Mouse (Mus musculus) limb, embryonic 15.5 days (tissue): ENCODE measurements around the gene Stk33. TPM values are rescaled to one million over a fixed set of nuclear protein-coding genes. Genes with fewer than 3 reads are reported as not detected.

Experiments used
- ATAC-seq: fragments of 200-750 bp; cut with Nextera tagmentation; 2 replicates; pipeline ENCODE4 v1.8.0; 2017; ENCODE audit warnings: low read depth, moderate TSS enrichment; ENCODE audit not compliant: insufficient number of reproducible peaks, low FRiP score, low TSS enrichment
- H3K27ac ChIP-seq: fragments of 300-500 bp; sonication (generic); 2 replicates; pipeline ENCODE4 v1.5.1; 2015; ENCODE audit warnings: moderate library complexity, mild to moderate bottlenecking, inconsistent platforms
- H3K27me3 ChIP-seq: fragments of 300-500 bp; sonication (generic); 2 replicates; pipeline ENCODE4 v1.6.1; 2015; ENCODE audit warnings: inconsistent platforms
- H3K36me3 ChIP-seq: fragments of 300-500 bp; sonication (generic); 2 replicates; pipeline ENCODE4 v1.6.1; 2015; ENCODE audit warnings: inconsistent platforms
- H3K4me1 ChIP-seq: fragments of 300-500 bp; sonication (generic); 2 replicates; pipeline ENCODE4 v1.6.1; 2015; ENCODE audit warnings: inconsistent platforms
- H3K4me2 ChIP-seq: fragments of 300-500 bp; sonication (generic); 2 replicates; pipeline ENCODE4 v1.6.1; 2015; ENCODE audit warnings: mild to moderate bottlenecking, inconsistent platforms
- H3K4me3 ChIP-seq: fragments of 300-500 bp; sonication (generic); 2 replicates; pipeline ENCODE4 v1.5.1; 2015; ENCODE audit warnings: mild to moderate bottlenecking, inconsistent platforms
- H3K9ac ChIP-seq: fragments of 300-500 bp; sonication (generic); 2 replicates; pipeline ENCODE4 v1.6.1; 2015; ENCODE audit warnings: inconsistent platforms
- H3K9me3 ChIP-seq: fragments of 300-500 bp; sonication (generic); 2 replicates; pipeline ENCODE4 v1.6.1; 2016; ENCODE audit warnings: inconsistent platforms
- WGBS: fragments of 180-500 bp; shearing (Covaris S2); methylation state at CpG from one replicate; pipeline ENCODE4 v1.1.7; 2015; 5-methylcytosine and 5-hydroxymethylcytosine counted together
- polyA plus RNA-seq: library from polyadenylated mRNA; unstranded; fragments of >200 nt; fragmentation: Nextera tagmentation; extraction: Ambion mirVana; gene quantifications from 2 replicates; pipeline ENCODE4 v1.2.1, GENCODE M21; 2015

The Stk33 gene
- polyA plus RNA-seq, 1 experiment from 2014 or later = 1.2 TPM

DNA sequence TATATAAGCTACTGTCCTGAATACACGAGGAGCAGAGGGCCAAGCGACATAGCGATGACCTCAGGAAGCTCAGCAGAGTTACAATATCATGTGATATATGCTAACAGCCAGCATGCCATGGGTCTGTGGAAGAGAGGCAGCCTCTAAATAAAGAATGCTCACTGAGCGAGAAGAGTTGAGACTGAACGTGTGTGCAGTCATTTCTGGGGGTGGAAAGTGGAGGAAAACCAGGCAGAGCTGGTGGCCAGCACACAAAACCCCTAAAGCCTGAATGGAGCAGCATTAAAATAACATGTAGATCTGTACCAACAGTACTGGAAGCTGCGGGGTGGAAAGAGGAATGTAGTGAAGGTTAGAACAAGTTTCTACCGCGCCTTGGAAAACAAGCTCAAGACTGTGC is 107.2 kb downstream of the Stk33 start:
- ATAC-seq = no peak
- no peak overlapping the region for H3K27ac ChIP-seq
- no peaks in the 10 kb centered on the region for H3K9me3 ChIP-seq
- H3K4me2 ChIP-seq = no peak overlapping the region
- 79% methylated on average over 8 of the region's 8 CpGs for WGBS
- H3K9ac ChIP-seq = no peak overlapping the region
- no peaks in the 10 kb centered on the region for H3K27me3 ChIP-seq
- no peaks in the 10 kb centered on the region for H3K4me1 ChIP-seq
- H3K36me3 ChIP-seq = no peaks in the 10 kb centered on the region
- H3K4me3 ChIP-seq = no peak overlapping the region

DNA sequence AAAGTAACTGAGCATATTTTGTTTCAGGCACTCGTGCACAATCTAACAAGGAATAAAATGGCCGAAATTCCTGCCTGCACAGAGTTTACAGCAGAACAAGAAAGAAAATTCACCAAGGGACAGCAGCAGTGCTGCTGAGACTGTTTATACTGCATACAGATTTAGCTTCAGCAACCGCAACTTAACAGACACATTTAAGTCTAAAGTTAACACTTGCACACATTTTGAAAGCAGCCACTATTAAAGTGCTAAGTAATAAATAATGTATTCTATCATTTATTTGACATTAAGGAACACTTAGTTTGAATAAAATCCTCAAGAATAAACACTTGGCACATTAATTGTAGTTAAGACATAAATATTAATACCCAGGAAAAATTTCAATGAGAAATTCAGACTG is 110.1 kb downstream of the Stk33 start:
- ATAC-seq = no peak
- Histone ChIP-seq H3K4me3 (no peak overlapping the region), H3K27me3 (no peaks in the 10 kb centered on the region), H3K36me3 (no peaks in the 10 kb centered on the region), H3K4me1 (no peaks in the 10 kb centered on the region), H3K4me2 (no peak overlapping the region), H3K27ac (no peak overlapping the region), H3K9me3 (no peaks in the 10 kb centered on the region), H3K9ac (no peak overlapping the region)
- 49% methylated on average over 3 of the region's 3 CpGs for WGBS

DNA sequence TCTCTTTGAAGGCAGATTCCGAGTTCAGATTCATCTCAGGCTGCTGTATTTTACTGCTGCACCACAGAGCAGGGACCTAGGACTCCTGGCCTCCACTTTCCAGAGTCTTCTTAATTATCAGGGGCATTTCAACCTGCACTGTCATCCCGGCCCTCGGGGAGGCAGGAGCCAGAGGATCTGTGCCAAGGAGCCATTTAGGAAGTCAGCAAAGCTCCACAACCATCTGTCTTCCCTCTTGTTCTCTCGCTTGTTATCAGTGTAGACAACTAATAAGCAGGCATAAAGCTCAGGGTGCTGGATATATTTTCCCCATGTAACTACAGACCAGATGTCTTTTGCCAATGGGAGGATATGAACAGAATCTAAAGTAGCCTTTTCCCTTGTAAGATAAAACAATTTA is 112.1 kb downstream of the Stk33 start:
- Histone ChIP-seq H3K4me3 (no peak overlapping the region), H3K27ac (no peak overlapping the region), H3K4me1 (no peaks in the 10 kb centered on the region), H3K9me3 (no peaks in the 10 kb centered on the region), H3K36me3 (no peaks in the 10 kb centered on the region), H3K27me3 (no peaks in the 10 kb centered on the region), H3K9ac (no peak overlapping the region), H3K4me2 (no peak overlapping the region)
- ATAC-seq = no peak
- WGBS = 47% methylated on average over 4 of the region's 4 CpGs

DNA sequence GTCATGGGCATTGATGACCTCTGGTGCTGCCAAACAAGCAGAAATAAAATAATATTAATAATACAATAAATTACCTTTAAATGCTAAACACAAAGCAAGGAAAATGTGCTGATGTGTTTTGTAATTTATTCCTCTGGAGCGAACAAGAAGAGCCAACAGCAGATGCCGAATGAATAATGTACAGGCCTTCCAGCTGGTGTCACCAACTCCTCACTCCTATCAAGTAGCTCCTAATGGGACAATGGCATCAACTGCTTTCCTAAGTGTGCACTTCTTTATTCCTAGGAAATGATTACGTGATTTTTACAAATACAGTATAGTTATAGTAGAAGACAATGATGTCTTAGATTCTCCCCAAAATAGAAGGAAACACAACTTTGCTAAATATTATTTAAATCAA is 113.2 kb downstream of the Stk33 start:
- Histone ChIP-seq H3K27ac (no peak overlapping the region), H3K27me3 (no peaks in the 10 kb centered on the region), H3K9me3 (no peaks in the 10 kb centered on the region), H3K4me2 (no peak overlapping the region), H3K36me3 (no peaks in the 10 kb centered on the region), H3K9ac (no peak overlapping the region), H3K4me1 (no peaks in the 10 kb centered on the region), H3K4me3 (no peak overlapping the region)
- no peak for ATAC-seq
- WGBS = 95% methylated on average over 3 of the region's 3 CpGs

DNA sequence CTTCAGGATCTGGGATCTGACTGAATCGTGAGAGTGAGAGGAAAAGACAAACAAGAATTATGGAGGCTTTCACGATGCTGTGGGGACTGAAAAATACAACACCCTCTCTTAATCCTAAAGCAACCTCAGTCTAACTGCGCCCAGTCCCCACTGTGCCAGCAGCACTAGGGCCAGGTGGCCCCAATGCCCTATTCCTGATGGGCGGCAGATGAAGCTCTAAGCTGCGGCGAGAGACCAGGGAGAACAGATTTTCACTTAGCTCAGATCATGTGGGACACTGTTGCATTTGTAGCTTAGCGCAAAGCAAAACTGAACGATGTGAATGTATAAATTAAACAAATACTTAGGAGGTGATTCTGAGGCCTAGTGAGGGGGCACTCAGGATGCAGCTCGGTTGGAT is 113.7 kb downstream of the Stk33 start:
- H3K4me2 ChIP-seq = no peak overlapping the region
- H3K4me1 ChIP-seq = no peaks in the 10 kb centered on the region
- no peaks in the 10 kb centered on the region for H3K9me3 ChIP-seq
- H3K4me3 ChIP-seq = no peak overlapping the region
- ATAC-seq = no peak
- WGBS = 74% methylated on average over 9 of the region's 9 CpGs
- no peaks in the 10 kb centered on the region for H3K27me3 ChIP-seq
- H3K36me3 ChIP-seq = no peaks in the 10 kb centered on the region
- no peak overlapping the region for H3K27ac ChIP-seq
- no peak overlapping the region for H3K9ac ChIP-seq

DNA sequence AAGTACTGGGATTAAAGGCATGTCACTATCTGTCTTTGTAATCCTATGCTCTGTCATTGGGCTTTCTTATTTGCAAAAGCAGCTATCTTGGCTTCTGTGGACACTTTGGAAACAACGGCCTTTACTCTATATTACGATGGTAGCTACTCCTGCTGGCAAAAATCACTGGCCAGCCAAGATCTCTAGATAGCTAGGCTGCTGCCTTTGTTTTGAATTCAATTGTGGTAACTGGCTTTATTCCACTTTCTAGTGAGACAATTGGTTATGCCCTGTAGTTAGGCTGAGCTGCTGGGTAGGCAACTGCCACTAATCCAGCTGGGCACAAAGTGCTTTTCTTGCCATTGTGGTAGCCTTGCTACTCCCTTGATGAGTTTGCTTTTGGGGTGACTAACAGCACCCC is 129.4 kb downstream of the Stk33 start:
- ATAC-seq = no peak
- no peaks in the 10 kb centered on the region for H3K9me3 ChIP-seq
- H3K4me1 ChIP-seq = no peaks in the 10 kb centered on the region
- no peaks in the 10 kb centered on the region for H3K36me3 ChIP-seq
- H3K9ac ChIP-seq = no peak overlapping the region
- 92% methylated on average over 2 of the region's 2 CpGs for WGBS
- H3K27ac ChIP-seq = no peak overlapping the region
- no peaks in the 10 kb centered on the region for H3K27me3 ChIP-seq
- H3K4me3 ChIP-seq = no peak overlapping the region
- no peak overlapping the region for H3K4me2 ChIP-seq

DNA sequence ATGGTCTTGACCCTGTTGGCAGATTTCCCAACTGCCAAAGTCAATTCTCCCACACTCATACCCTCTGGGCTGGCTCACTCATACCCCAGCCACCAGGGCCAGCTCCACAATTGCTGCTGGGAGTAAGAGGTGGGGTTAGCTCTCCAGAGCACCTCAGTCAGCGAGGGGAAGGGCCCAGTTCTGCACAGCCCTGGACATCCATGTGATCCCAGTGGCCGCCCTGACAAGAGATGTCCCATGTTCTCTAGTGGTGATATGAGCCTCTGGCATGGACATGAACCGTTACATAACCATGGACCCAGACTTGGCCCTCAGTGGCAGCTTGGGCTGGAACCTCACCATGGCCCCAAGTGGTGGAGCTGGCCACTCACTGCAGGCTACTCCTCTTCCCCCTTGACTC is 143.1 kb downstream of the Stk33 start:
- H3K4me2 ChIP-seq = no peak overlapping the region
- no peak overlapping the region for H3K27ac ChIP-seq
- no peaks in the 10 kb centered on the region for H3K9me3 ChIP-seq
- H3K4me3 ChIP-seq = no peak overlapping the region
- 86% methylated on average over 3 of the region's 3 CpGs for WGBS
- H3K4me1 ChIP-seq = no peaks in the 10 kb centered on the region
- no peak overlapping the region for H3K9ac ChIP-seq
- ATAC-seq = 0 out of 2 replicates have a peak, but pooled peaks have one; percentile 48
- H3K36me3 ChIP-seq = no peaks in the 10 kb centered on the region
- H3K27me3 ChIP-seq = no peaks in the 10 kb centered on the region

DNA sequence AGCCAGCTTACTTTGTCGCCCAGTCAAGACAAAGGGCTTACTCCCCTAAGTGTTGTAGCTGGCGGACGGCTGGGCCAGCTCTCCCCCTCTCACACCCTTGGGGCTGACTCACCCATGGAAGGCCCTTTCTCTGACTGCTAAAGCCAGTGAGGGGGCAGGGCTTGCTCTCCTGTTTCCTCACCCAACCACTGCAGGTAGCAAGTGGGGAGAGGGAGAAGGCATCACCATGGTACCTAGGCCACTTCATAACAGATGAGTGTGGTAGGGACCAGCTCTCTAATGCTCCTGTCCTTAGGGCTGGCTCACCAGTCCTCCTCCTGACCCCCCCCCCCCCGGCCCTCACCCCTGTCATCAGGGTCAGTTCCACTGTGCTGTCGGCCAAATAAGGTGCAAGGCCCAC is 143.5 kb downstream of the Stk33 start:
- ATAC-seq = 0 out of 2 replicates have a peak, but pooled peaks have one; percentile 4
- H3K4me3 ChIP-seq = no peak overlapping the region

DNA sequence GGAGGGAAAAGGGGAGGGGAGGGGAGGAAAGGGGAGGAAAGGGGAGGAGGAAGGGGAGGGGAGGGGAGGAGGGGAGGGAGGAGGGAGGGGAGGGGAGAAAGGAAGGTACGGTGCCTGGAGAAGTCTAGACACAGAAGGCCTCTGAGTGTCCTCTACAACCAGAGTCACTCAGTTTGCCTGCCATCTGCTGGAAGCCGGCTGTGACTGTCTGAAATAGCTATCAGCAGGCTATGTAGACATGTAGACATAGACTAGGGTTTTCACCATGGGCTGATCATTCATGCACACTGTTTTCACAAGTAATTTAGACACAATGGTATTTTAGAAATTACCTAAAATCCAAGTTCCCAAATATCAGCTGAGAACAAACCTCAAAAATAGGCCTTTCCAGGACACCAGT is 148.4 kb downstream of the Stk33 start:
- no peak overlapping the region for H3K27ac ChIP-seq
- ATAC-seq = no peak
- no peaks in the 10 kb centered on the region for H3K36me3 ChIP-seq
- H3K4me3 ChIP-seq = no peak overlapping the region
- H3K9me3 ChIP-seq = no peaks in the 10 kb centered on the region
- WGBS = 18% methylated on average over 2 of the region's 2 CpGs
- H3K4me2 ChIP-seq = no peak overlapping the region
- H3K9ac ChIP-seq = no peak overlapping the region
- no peaks in the 10 kb centered on the region for H3K27me3 ChIP-seq
- H3K4me1 ChIP-seq = no peaks in the 10 kb centered on the region

More for the DNA sequence above, 143.5 kb downstream of the Stk33 start:
- no peaks in the 10 kb centered on the region for H3K4me1 ChIP-seq
- H3K36me3 ChIP-seq = no peaks in the 10 kb centered on the region
- 74% methylated on average over 5 of the region's 5 CpGs for WGBS
- no peak overlapping the region for H3K27ac ChIP-seq
- no peak overlapping the region for H3K4me2 ChIP-seq
- no peak overlapping the region for H3K9ac ChIP-seq
- no peaks in the 10 kb centered on the region for H3K9me3 ChIP-seq
- no peaks in the 10 kb centered on the region for H3K27me3 ChIP-seq

DNA sequence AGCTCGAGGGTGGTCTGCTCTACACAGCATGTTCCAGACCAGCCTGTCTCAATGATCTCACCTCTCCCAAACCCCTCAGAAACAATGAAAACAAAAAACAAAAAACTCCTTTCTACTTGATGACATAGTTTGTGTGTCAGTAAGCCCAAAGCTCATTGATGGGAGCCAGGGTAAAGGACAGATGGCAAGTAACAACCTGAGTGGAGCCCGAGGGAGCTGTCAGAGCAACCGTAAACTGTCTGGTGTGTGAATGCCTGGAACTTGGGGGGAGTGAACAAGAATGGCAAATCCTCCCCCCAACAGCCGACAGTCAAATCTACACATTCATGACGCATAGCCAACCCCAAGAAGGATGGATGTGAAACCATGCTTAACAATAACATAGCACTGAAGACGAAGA is 149.8 kb downstream of the Stk33 start:
- 60% methylated on average over 6 of the region's 6 CpGs for WGBS
- Histone ChIP-seq H3K4me2 (no peak overlapping the region), H3K27me3 (no peaks in the 10 kb centered on the region), H3K9me3 (no peaks in the 10 kb centered on the region), H3K36me3 (no peaks in the 10 kb centered on the region), H3K4me3 (no peak overlapping the region), H3K4me1 (no peaks in the 10 kb centered on the region), H3K27ac (no peak overlapping the region), H3K9ac (no peak overlapping the region)
- ATAC-seq = no peak

DNA sequence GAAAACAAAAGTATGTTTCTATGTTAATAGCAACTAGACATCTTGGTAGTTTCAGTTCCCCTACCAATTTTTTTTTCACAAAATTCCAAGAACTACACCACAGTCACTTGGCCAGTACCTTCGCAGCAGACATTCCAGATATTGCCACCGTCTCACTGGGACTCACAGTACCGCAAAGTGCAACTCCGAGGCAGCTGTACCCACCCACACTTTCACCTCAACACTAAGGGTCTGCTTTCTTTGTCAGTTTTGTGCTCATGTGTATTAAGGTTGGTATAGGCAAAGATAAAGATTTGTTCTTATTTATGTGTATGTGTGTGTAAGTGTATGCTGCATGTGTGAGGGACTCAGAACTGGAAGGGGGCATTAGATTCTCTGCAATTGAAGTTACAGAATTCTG is 156.8 kb downstream of the Stk33 start:
- H3K4me3 ChIP-seq = no peak overlapping the region
- 71% methylated on average over 4 of the region's 4 CpGs for WGBS
- no peaks in the 10 kb centered on the region for H3K9me3 ChIP-seq
- H3K36me3 ChIP-seq = no peaks in the 10 kb centered on the region
- no peak overlapping the region for H3K27ac ChIP-seq
- H3K4me1 ChIP-seq = peaks cover 4% of the 10 kb centered on the region; the same call in 1 of the 2 replicates
- H3K9ac ChIP-seq = no peak overlapping the region
- H3K4me2 ChIP-seq = no peak overlapping the region
- H3K27me3 ChIP-seq = no peaks in the 10 kb centered on the region
- no peak for ATAC-seq

DNA sequence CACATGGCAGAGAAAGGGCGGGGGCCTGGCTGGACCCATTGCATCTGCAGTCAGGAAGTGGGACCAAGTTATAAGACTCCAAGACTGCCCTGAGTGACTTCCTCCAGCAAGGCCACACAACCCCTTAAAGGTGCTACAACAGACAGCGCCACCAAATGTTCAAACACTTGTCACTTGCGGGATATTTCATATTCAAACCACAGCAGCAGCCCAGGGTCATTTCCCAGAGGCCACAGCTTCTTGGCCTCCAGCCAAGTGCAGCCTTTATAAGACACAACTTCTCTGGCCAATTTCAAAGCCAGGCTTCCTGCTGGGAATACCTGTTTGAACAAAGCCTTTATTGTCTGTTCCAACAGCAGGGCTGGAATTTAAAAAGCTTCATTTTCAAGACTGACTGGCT is 162.3 kb downstream of the Stk33 start:
- 52% methylated on average over 3 of the region's 3 CpGs for WGBS
- Histone ChIP-seq H3K4me1 (peaks cover 14% of the 10 kb centered on the region; the same call in 1 of the 2 replicates), H3K27me3 (no peaks in the 10 kb centered on the region), H3K9me3 (no peaks in the 10 kb centered on the region), H3K27ac (no peak overlapping the region), H3K36me3 (no peaks in the 10 kb centered on the region), H3K4me2 (no peak overlapping the region), H3K4me3 (no peak overlapping the region), H3K9ac (no peak overlapping the region)
- ATAC-seq = no peak

DNA sequence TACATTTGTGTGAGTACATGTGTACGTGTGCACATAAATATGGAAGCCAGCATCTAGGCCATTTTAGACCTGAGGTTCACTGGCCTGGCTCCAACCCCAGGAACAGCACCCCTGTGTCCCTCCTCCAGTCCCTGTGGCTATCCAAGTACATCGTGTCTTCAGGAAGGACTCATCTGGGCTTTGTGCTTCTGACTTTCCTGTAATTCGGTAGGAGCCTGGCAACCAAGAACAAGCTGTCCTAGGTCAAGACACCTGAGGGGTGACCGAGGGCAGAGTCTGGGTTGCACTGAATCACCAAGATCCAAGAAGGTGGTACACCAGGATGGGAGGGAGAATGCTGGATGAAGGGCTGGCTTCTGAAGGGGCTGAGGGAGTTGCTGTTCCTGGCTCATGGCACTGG is 163.0 kb downstream of the Stk33 start:
- no peak overlapping the region for H3K4me2 ChIP-seq
- no peak overlapping the region for H3K9ac ChIP-seq
- no peaks in the 10 kb centered on the region for H3K36me3 ChIP-seq
- H3K27me3 ChIP-seq = no peaks in the 10 kb centered on the region
- no peak overlapping the region for H3K4me3 ChIP-seq
- peaks cover 14% of the 10 kb centered on the region; the same call in 1 of the 2 replicates for H3K4me1 ChIP-seq
- no peaks in the 10 kb centered on the region for H3K9me3 ChIP-seq
- H3K27ac ChIP-seq = no peak overlapping the region
- WGBS = 91% methylated on average over 4 of the region's 4 CpGs
- no peak; the same call in 1 of the 2 replicates for ATAC-seq
